Mouse (Mus musculus) midbrain, embryonic 13.5 days (tissue): Measurements from ENCODE around the gene Tmem141. TPM values are rescaled to one million over a fixed set of nuclear protein-coding genes. Genes with fewer than 3 reads are reported as not detected.
A peak's percentile ranks its signal among the peaks of the same experiment; 100 is the strongest.

ENCODE experiments used
- ATAC-seq: fragments of 200-750 bp; cut with Nextera tagmentation; 2 replicates; pipeline ENCODE4 v1.8.0; 2017; ENCODE audit warnings: mild to moderate bottlenecking, moderate TSS enrichment, moderate library complexity
- H3K27ac ChIP-seq: fragments of 300-500 bp; sonication (generic); 2 replicates; pipeline ENCODE4 v1.5.1; 2015; ENCODE audit warnings: inconsistent platforms, mild to moderate bottlenecking, moderate library complexity
- H3K27me3 ChIP-seq: fragments of 300-500 bp; sonication (generic); 2 replicates; pipeline ENCODE4 v1.6.1; 2015; ENCODE audit warnings: mild to moderate bottlenecking, inconsistent platforms
- H3K36me3 ChIP-seq: fragments of 300-500 bp; sonication (generic); 2 replicates; pipeline ENCODE4 v1.6.1; 2015; ENCODE audit warnings: mild to moderate bottlenecking, inconsistent platforms
- H3K4me1 ChIP-seq: fragments of 300-500 bp; sonication (generic); replicated peaks from 2 replicates; pipeline ENCODE4 v1.6.1; 2015; ENCODE audit warnings: inconsistent platforms
- H3K4me2 ChIP-seq: fragments of 300-500 bp; sonication (generic); replicated peaks from 2 replicates; pipeline ENCODE4 v1.6.1; 2015; ENCODE audit warnings: moderate library complexity, mild to moderate bottlenecking, inconsistent platforms
- H3K4me3 ChIP-seq: fragments of 300-500 bp; sonication (generic); replicated peaks from 2 replicates; pipeline ENCODE4 v1.5.1; 2015; ENCODE audit warnings: mild to moderate bottlenecking, inconsistent platforms
- H3K9ac ChIP-seq: fragments of 300-500 bp; sonication (generic); replicated peaks from 2 replicates; pipeline ENCODE4 v1.6.1; 2015; ENCODE audit warnings: mild to moderate bottlenecking, inconsistent platforms
- H3K9me3 ChIP-seq: fragments of 300-500 bp; sonication (generic); 2 replicates; pipeline ENCODE4 v1.6.1; 2016; ENCODE audit warnings: mild to moderate bottlenecking, inconsistent platforms
- WGBS: fragments of 180-500 bp; shearing (Covaris S2); methylation state at CpG from one replicate; pipeline ENCODE4 v1.1.7; 2015; 5-methylcytosine and 5-hydroxymethylcytosine counted together
- polyA plus RNA-seq: library from polyadenylated mRNA; unstranded; fragments of >200 nt; fragmentation: Nextera tagmentation; extraction: Ambion mirVana; gene quantifications from 2 replicates; pipeline ENCODE4 v1.2.1, GENCODE M21; 2015

The Tmem141 gene
- polyA plus RNA-seq, 1 experiment from 2014 or later = 27.5 TPM

- Histone ChIP-seq H3K4me3 (peak within 1 kb of the TSS; percentile 60), H3K4me1 (peaks cover 53% of the 10 kb centered on the region), H3K4me2 (peak within 1 kb of the TSS; percentile 97), H3K9ac (peak within 1 kb of the TSS; percentile 79), H3K27me3 (peaks cover 44% of the 10 kb centered on the region), H3K9me3 (no peaks in the 10 kb centered on the region), H3K36me3 (peaks cover 21% of the 10 kb centered on the region), H3K27ac (peak within 1 kb of the TSS; percentile 90)
- 0% methylated on average over 44 of the region's 45 CpGs for WGBS
- ATAC-seq = peak; percentile 99
These were observed 47.0 kb downstream of the Tmem141 start, which contains the start of the genes Mamdc4 and Phpt1 for GRCm38 (mm10) chr2:25574579-25575431. Gene Mamdc4 (minus strand): TSS chr2:25574845. Gene Phpt1 (minus strand): TSS chr2:25575224.

- H3K27ac ChIP-seq = peak overlapping the region; percentile 90
- H3K4me3 ChIP-seq = peak overlapping the region; percentile 60
- 18% methylated on average over 11 of the region's 11 CpGs for WGBS
- H3K36me3 ChIP-seq = peaks cover 27% of the 10 kb centered on the region
- no peaks in the 10 kb centered on the region for H3K9me3 ChIP-seq
- H3K4me2 ChIP-seq = peak overlapping the region; percentile 97
- ATAC-seq = peak; percentile 1
- H3K27me3 ChIP-seq = peaks cover 37% of the 10 kb centered on the region
- H3K9ac ChIP-seq = peak overlapping the region; percentile 79
- peaks cover 46% of the 10 kb centered on the region for H3K4me1 ChIP-seq
These were observed 47.7 kb downstream of the Tmem141 start for GRCm38 (mm10) chr2:25574136-25574535.

- no peak overlapping the region; the same call in 1 of the 2 replicates for H3K9ac ChIP-seq
These were observed 48.7 kb downstream of the Tmem141 start for GRCm38 (mm10) chr2:25573068-25573467.

GRCm38 (mm10) chr2:25571221-25571620, 50.6 kb downstream of the Tmem141 start:
- Histone ChIP-seq H3K27ac (no peak overlapping the region), H3K4me2 (no peak overlapping the region), H3K36me3 (peaks cover 55% of the 10 kb centered on the region), H3K9ac (0 out of 2 replicates have a peak overlapping the region, but pooled peaks have one; percentile 14), H3K9me3 (no peaks in the 10 kb centered on the region), H3K4me1 (peaks cover 23% of the 10 kb centered on the region), H3K27me3 (peaks cover 8% of the 10 kb centered on the region), H3K4me3 (no peak overlapping the region)
- 99% methylated on average over 4 of the region's 4 CpGs for WGBS
- ATAC-seq = no peak

More at GRCm38 (mm10) chr2:25573068-25573467, 48.7 kb downstream of the Tmem141 start:
- peak overlapping the region; percentile 97; the same call in 1 of the 2 replicates for H3K4me2 ChIP-seq
- peaks cover 26% of the 10 kb centered on the region for H3K27me3 ChIP-seq
- peaks cover 38% of the 10 kb centered on the region for H3K36me3 ChIP-seq
- H3K9me3 ChIP-seq = no peaks in the 10 kb centered on the region
- H3K27ac ChIP-seq = no peak overlapping the region
- 95% methylated on average over 2 of the region's 2 CpGs for WGBS
- H3K4me3 ChIP-seq = peak overlapping the region; percentile 60; the same call in 1 of the 2 replicates
- H3K4me1 ChIP-seq = peaks cover 38% of the 10 kb centered on the region
- no peak for ATAC-seq

Other genes with a start within 250 kb of the Tmem141 start
- 23.1 and 25.5 TPM in 2 replicates for gene Sapcd2, start 249.7 kb downstream of the Tmem141 start, polyA plus RNA-seq
- 0.62 and 1.0 TPM in 2 replicates for gene Entpd2, start 226.1 kb downstream of the Tmem141 start, polyA plus RNA-seq
- gene Npdc1, start 222.7 kb downstream of the Tmem141 start, polyA plus RNA-seq = 380 and 389 TPM in 2 replicates
- gene Fut7, start 198.7 kb downstream of the Tmem141 start, polyA plus RNA-seq = 0.49 TPM in 1 of 2 replicates, not detected in the other
- 10.2 and 11.1 TPM in 2 replicates for gene Abca2, start 193.3 kb downstream of the Tmem141 start, polyA plus RNA-seq
- gene Clic3, start 165.2 kb downstream of the Tmem141 start, polyA plus RNA-seq = 2.7 and 4.0 TPM in 2 replicates
- 85.7 and 92.1 TPM in 2 replicates for gene Paxx, start 160.9 kb downstream of the Tmem141 start, polyA plus RNA-seq
- 48.6 and 80.5 TPM in 2 replicates for gene Ptgds, start 152.0 kb downstream of the Tmem141 start, polyA plus RNA-seq
- gene Lcn12, start 128.1 kb downstream of the Tmem141 start, polyA plus RNA-seq = not detected in 2 replicates
- 120 and 122 TPM in 2 replicates for gene Fbxw5, start 121.3 kb downstream of the Tmem141 start, polyA plus RNA-seq
- gene C8g, start 120.3 kb downstream of the Tmem141 start, polyA plus RNA-seq = 5.6 and 7.2 TPM in 2 replicates
- gene Traf2, start 75.1 kb downstream of the Tmem141 start, polyA plus RNA-seq = 22.9 and 24.1 TPM in 2 replicates
- 387 and 406 TPM in 2 replicates for gene Edf1, start 64.2 kb downstream of the Tmem141 start, polyA plus RNA-seq
- gene Mamdc4, start 47.2 kb downstream of the Tmem141 start, polyA plus RNA-seq = 3.2 and 6.8 TPM in 2 replicates
- gene Phpt1, start 46.8 kb downstream of the Tmem141 start, polyA plus RNA-seq = 190 and 193 TPM in 2 replicates
- 3.5 and 5.7 TPM in 2 replicates for gene Ajm1, start 40.2 kb downstream of the Tmem141 start, polyA plus RNA-seq
- gene Rabl6, start 13.5 kb downstream of the Tmem141 start, polyA plus RNA-seq = 67.2 and 75.9 TPM in 2 replicates
- 0.24 and 0.47 TPM in 2 replicates for gene Ccdc183, start 4.3 kb downstream of the Tmem141 start, polyA plus RNA-seq
- 1.1 and 1.8 TPM in 2 replicates for gene Fcna, start 6.0 kb upstream of the Tmem141 start, polyA plus RNA-seq
- gene Lcn8, start 31.1 kb upstream of the Tmem141 start, polyA plus RNA-seq = not detected in 2 replicates
- gene Lcn5, start 35.9 kb upstream of the Tmem141 start, polyA plus RNA-seq = not detected in 2 replicates
- gene Lcn6, start 54.8 kb upstream of the Tmem141 start, polyA plus RNA-seq = not detected in 2 replicates
- gene Lcn10, start 60.7 kb upstream of the Tmem141 start, polyA plus RNA-seq = not detected in 2 replicates
- not detected in 2 replicates for gene Obp2a, start 78.0 kb upstream of the Tmem141 start, polyA plus RNA-seq
- 98.4 and 100 TPM in 2 replicates for gene Bmyc, start 84.7 kb upstream of the Tmem141 start, polyA plus RNA-seq
- gene Obp2b, start 115.0 kb upstream of the Tmem141 start, polyA plus RNA-seq = not detected in 2 replicates
- gene Lcn3, start 143.6 kb upstream of the Tmem141 start, polyA plus RNA-seq = not detected in 2 replicates
- not detected in 2 replicates for gene Lcn11, start 155.0 kb upstream of the Tmem141 start, polyA plus RNA-seq
- not detected in 2 replicates for gene Gm13539, start 160.3 kb upstream of the Tmem141 start, polyA plus RNA-seq
- gene Glt6d1, start 193.8 kb upstream of the Tmem141 start, polyA plus RNA-seq = not detected in 2 replicates
- gene Lcn9, start 201.1 kb upstream of the Tmem141 start, polyA plus RNA-seq = not detected in 2 replicates
- not detected in 2 replicates for gene Sohlh1, start 225.2 kb upstream of the Tmem141 start, polyA plus RNA-seq
- gene Kcnt1, start 241.7 kb upstream of the Tmem141 start, polyA plus RNA-seq = 4.4 and 5.9 TPM in 2 replicates